Mouse (Mus musculus) embryo, embryonic 10.5 days (tissue): ENCODE measurements around the gene Popdc2.

Source experiments
- DNase-seq: peaks from one replicate; pipeline ENCODE4 v3.0.0-alpha.2; 2015; ENCODE audit warnings: low spot score

The Popdc2 gene

DNA sequence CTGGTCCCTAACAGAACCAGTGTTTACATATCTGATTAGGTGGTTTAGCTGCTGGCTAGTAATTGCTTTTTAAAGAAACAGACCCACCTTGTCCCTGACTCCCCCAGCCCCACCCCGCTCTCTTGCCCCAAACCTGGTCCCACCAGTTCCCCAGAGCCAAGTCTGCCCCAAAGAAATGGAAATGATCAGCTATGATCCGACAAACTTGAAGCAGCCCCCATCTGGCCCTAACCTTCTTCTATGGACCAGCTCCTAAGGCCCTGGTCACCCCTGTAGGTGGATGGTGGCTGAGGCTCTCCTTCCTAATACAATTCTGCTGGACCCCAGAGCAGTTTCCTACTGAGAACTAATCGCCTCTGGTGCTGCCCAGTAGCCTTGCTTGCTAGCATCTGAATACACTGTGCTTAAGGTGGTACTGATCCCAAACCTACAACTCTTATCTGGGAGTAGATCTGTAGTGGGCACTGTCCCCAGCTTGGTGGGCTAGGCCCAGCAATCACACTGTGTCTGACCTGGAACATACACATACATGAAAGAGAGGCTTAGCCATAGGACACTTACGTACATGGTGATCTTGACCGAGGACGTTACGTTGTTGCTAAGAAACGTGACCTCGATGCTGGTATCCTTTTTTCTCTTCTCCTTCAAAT, 38.4 kb downstream of the Popdc2 start:
- no peak for DNase-seq

DNA sequence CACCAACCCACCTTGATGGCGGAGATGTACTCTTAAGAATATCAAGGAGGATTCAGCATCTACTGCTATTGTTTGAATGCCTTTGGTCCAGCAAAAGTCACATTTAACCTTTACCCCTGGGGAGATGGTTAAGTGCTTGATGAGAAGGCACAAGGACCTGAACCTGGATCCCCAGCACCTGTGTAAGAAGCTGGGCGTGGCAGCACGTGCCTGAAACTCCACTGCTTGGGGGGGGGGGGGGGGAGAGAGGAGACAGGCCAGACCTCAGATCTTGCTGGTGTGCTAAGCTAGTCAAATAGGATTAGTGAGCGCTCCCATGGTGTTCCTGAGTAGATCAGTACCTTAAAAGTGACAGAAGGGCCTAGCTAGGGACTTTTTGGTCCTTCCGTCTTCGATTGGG, 39.5 kb downstream of the Popdc2 start:
- no peak for DNase-seq

DNA sequence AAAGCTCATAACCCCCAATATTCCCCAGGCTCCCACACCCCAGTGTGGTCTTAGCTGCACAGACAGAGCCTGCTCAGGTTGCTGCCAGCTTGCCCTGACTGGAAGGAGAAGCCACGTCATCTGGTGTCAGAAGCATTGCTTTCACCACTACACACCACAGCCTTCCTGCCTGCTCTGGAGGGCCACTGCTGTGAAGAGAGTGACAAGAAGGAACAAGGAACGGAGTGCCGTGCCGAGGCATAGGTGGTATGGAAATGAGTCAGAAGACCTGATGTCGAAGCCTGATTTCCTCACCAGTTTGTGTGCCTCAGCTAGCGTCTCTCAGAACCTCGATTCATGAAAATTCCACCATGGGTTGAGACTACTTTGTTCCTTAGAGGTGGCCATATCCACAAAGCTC, 41.6 kb downstream of the Popdc2 start:
- no peak for DNase-seq

DNA sequence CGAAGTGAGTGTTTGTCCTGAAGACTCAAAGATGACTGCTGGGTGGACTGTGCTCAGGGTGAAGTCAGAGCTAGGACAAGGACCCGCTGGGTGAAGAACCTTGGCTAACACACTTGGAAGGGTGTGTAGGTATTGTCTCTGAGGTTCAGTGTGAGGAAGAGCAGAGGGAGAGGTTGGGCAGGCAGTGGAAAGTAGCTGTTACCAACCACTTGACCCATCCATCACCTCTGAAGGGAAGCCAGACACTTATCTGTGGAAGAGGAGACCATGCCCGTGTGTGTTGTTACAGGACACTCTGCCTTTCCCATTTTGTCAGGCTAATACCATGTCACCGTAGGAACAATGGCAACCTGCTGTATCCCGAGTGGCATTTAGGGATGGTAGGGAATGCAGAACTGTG, 44.3 kb downstream of the Popdc2 start:
- no peak for DNase-seq

DNA sequence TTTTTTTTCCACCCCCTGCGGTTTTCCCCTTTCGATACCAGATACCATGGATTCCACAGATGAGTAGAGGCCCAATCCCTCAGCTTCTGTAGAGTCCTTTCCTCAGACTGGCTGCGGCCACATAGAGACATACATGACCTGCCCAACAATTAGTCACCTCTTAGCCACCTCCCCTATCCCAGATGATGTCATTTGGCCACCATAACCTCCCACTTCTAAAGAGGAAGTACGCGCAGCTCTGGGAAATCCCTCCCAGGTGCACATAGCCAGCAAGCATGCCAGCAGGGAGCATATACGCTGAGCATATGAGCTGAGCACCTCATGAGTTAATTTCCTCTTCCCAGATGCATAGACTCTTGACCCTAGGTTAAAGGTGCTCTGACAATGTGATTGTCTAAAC, 44.7 kb downstream of the Popdc2 start:
- DNase-seq, result no peak

DNA sequence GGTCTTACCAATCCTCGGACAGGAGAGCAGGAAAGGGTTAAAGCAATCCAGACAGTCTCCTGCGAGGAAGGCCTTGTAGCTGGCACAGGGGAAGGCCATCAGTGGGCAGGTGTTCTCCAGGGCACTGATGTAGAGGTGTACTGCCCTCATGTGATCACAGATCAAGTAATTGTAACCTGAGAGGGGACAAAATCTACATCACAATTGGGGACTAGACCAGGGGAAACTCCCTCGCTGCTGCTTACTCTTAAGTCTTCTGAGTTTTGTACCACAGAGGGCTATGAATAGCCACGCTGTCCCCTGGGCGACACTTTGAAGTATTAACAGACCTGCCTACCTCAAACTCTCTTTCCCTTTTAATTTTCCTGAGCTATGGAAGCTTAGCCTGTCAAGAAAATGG, 45.6 kb downstream of the Popdc2 start:
- no peak for DNase-seq

DNA sequence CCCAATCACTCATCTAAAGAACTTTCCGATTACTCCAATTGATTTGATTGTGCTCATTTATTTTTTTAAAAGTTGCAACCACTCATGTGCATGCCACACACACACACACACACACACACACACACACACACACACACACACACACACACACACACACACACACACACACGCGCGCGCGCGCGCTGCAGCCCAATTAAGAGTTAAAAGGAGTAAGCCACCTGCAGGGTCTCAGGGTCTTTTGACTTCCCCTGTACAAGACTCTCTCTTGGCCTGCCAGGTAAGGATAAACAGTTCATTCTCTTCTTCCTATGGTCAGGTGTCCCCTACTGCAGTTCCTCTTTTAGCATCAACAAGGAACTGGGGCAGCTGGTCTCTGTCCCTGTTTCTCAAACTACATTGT, 46.4 kb downstream of the Popdc2 start:
- no peak for DNase-seq

DNA sequence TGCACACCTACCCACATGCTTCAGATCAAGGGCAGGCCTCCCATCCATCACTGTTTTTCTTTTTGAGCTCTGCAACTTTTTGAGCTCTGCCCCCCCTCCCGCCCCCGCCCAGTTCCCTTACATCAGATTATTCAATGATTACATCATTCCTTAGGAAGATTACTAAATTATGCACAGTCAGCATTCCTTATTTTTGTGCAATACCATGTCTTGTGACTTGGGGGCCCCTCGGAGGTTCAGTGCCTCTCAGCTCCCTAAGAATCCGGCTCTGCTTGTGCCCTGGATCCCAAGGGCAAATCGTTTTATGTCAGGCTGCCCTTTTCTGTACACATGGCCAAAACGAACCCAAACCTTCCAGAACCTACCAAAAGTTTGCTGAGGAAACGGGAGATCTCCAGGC, 52.9 kb downstream of the Popdc2 start:
- no peak for DNase-seq

DNA sequence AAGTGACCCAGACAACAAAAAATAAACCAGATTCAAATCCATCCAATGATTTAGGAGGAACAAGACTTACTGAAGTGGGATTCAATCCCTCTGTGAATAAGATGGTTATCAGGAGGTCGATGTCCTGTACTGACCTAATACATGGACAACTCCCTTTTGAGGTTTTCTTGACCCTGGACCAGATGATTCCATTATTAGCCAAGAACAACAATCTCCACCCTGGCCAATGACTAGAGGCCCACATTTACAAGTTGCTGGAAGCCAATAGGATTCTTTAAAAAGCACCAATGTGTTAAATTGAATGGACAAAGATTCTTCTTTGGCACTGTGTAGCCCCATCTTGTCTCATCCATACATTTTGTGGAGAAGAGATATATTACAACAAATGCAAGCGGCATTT, 63.4 kb downstream of the Popdc2 start:
- DNase-seq, result no peak

DNA sequence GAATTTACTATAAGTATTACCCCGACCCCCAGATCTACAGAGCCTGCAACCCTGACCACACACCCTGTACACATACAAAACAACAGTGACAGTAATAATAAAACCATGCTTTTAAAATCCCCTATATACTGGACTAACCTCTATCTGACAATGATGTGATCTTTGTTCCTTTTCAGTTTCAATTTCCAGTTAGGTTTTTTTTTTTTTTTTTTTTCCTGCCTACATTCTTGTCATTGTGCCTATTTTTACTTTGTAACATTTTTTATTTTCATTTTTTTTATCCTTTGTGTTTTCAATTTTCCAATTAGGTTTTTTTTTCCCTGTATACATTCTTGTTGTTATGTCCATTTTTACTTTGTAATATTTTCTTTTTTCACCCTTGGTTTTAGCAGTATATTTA, 63.8 kb downstream of the Popdc2 start:
- no peak for DNase-seq
